Mouse (Mus musculus) bone marrow, adult 2 months (tissue): Measurements from ENCODE around the gene Pcnx2.

Experiments
- CTCF ChIP-seq: fragments of 200-500 bp; IDR thresholded peaks from 2 replicates; pipeline ENCODE4 v1.5.1; 2011; ENCODE audit warnings: low read length, control low read depth; ENCODE audit not compliant: control insufficient read depth, insufficient read depth
- POLR2A ChIP-seq: fragments of 200-500 bp; IDR thresholded peaks from 2 replicates; pipeline ENCODE4 v1.6.1; 2011; ENCODE audit warnings: low read depth, mild to moderate bottlenecking, control low read depth, low read length, borderline replicate concordance; ENCODE audit not compliant: control insufficient read depth

GRCm38 (mm10) chr8:125716211-125716610 is 181.9 kb downstream of the Pcnx2 start:
- TF ChIP-seq CTCF (no peak), POLR2A (no peak)
